Mouse (Mus musculus) thymus, adult 2 months (tissue): Measurements from ENCODE around the gene Mbd4.

Experiments
- CTCF ChIP-seq: fragments of 200-500 bp; IDR thresholded peaks from 2 replicates; pipeline ENCODE4 v1.5.1; 2012; ENCODE audit warnings: mild to moderate bottlenecking, control low read depth, low read length, moderate library complexity, borderline replicate concordance; ENCODE audit not compliant: control insufficient read depth, poor library complexity, insufficient read depth; ENCODE audit errors: extremely low read depth
- POLR2A ChIP-seq: fragments of 200-500 bp; IDR thresholded peaks from 2 replicates; pipeline ENCODE4 v1.6.1; 2012; ENCODE audit warnings: mild to moderate bottlenecking, low read length, control low read depth, moderate library complexity; ENCODE audit not compliant: control insufficient read depth, poor library complexity, insufficient read depth; ENCODE audit errors: extremely low read depth

- TF ChIP-seq CTCF: no peak
- no peak for TF ChIP-seq POLR2A
Measured at GRCm38 (mm10) chr6:115815041-115815440, 38.1 kb downstream of the Mbd4 start.
